Mouse (Mus musculus): ENCODE measurements around the gene Ppp1r14c. TPM values are rescaled to one million over a fixed set of nuclear protein-coding genes. Genes with fewer than 3 reads are reported as not detected.

Gene Ppp1r14c
- polyA plus RNA-seq (2015; fragmentation: Nextera tagmentation; extraction: Ambion mirVana), result 56.1 and 66.5 TPM in 2 replicates

- Histone ChIP-seq H3K27ac (replicated peaks) (peak within 1 kb of the TSS; percentile 90), H3K4me1 (peaks cover 13% of the 10 kb centered on the region), H3K9ac (replicated peaks) (peak within 1 kb of the TSS; percentile 79), H3K4me3 (replicated peaks) (peak within 1 kb of the TSS; percentile 82), H3K4me2 (peak within 1 kb of the TSS; percentile 79), H3K9me3 (replicated peaks) (no peaks in the 10 kb centered on the region), H3K36me3 (no peaks in the 10 kb centered on the region), H3K27me3 (replicated peaks) (no peaks in the 10 kb centered on the region)
- ATAC-seq (ENCODE audit: low FRiP score), result peak; percentile 94
- WGBS, result under 1% methylated on average over 64 of the region's 74 CpGs
Measured at GRCm38 (mm10) chr10:3366036-3366869, at the start of gene Ppp1r14c. TSS of gene Ppp1r14c (plus strand) at chr10:3366057.

- Histone ChIP-seq H3K9me3 (replicated peaks) (no peaks in the 10 kb centered on the region), H3K36me3 (no peaks in the 10 kb centered on the region), H3K4me3 (replicated peaks) (no peak overlapping the region), H3K27me3 (replicated peaks) (no peaks in the 10 kb centered on the region), H3K4me1 (no peaks in the 10 kb centered on the region), H3K27ac (replicated peaks) (no peak overlapping the region), H3K9ac (replicated peaks) (no peak overlapping the region), H3K4me2 (no peak overlapping the region)
- no peak for ATAC-seq (ENCODE audit: low FRiP score)
- 87% methylated on average over 2 of the region's 2 CpGs for WGBS
Measured at GRCm38 (mm10) chr10:3321406-3321805, 44.5 kb upstream of the Ppp1r14c start.

GRCm38 (mm10) chr10:3325447-3325846 is 40.4 kb upstream of the Ppp1r14c start:
- Histone ChIP-seq H3K9me3 (replicated peaks) (no peaks in the 10 kb centered on the region), H3K4me1 (no peaks in the 10 kb centered on the region), H3K9ac (replicated peaks) (no peak overlapping the region), H3K36me3 (no peaks in the 10 kb centered on the region), H3K27me3 (replicated peaks) (0 out of 2 replicates have a peak, but pooled peaks cover 2% of the 10 kb centered on the region), H3K4me3 (replicated peaks) (no peak overlapping the region), H3K4me2 (no peak overlapping the region), H3K27ac (replicated peaks) (no peak overlapping the region)
- 83% methylated on average over 1 of the region's 1 CpGs for WGBS
- ATAC-seq (ENCODE audit: low FRiP score), result no peak

- Histone ChIP-seq H3K4me2 (no peak overlapping the region), H3K9ac (replicated peaks) (no peak overlapping the region), H3K36me3 (no peaks in the 10 kb centered on the region), H3K27me3 (replicated peaks) (no peaks in the 10 kb centered on the region), H3K27ac (replicated peaks) (no peak overlapping the region), H3K4me1 (no peaks in the 10 kb centered on the region), H3K4me3 (replicated peaks) (no peak overlapping the region), H3K9me3 (replicated peaks) (no peaks in the 10 kb centered on the region)
- 29% methylated on average over 3 of the region's 3 CpGs for WGBS
- ATAC-seq (ENCODE audit: low FRiP score), result peak; percentile 89; the same call in 1 of the 2 replicates
Measured at GRCm38 (mm10) chr10:3332880-3333279, 33.0 kb upstream of the Ppp1r14c start.

- Histone ChIP-seq H3K27ac (replicated peaks) (no peak overlapping the region), H3K9ac (replicated peaks) (no peak overlapping the region), H3K9me3 (replicated peaks) (no peaks in the 10 kb centered on the region), H3K4me1 (no peaks in the 10 kb centered on the region), H3K4me2 (no peak overlapping the region), H3K27me3 (replicated peaks) (no peaks in the 10 kb centered on the region), H3K36me3 (no peaks in the 10 kb centered on the region), H3K4me3 (replicated peaks) (no peak overlapping the region)
- no peak for ATAC-seq (ENCODE audit: low FRiP score)
Measured at GRCm38 (mm10) chr10:3334570-3334969, 31.3 kb upstream of the Ppp1r14c start.

- no peaks in the 10 kb centered on the region for H3K4me1 ChIP-seq
- no peaks in the 10 kb centered on the region for H3K9me3 ChIP-seq (replicated peaks)
- no peak overlapping the region for H3K9ac ChIP-seq (replicated peaks)
- no peak overlapping the region for H3K4me3 ChIP-seq (replicated peaks)
- WGBS, result 74% methylated on average over 7 of the region's 7 CpGs
- no peak for ATAC-seq (ENCODE audit: low FRiP score)
- no peaks in the 10 kb centered on the region for H3K27me3 ChIP-seq (replicated peaks)
- no peak overlapping the region for H3K4me2 ChIP-seq
- H3K27ac ChIP-seq (replicated peaks), result no peak overlapping the region
- no peaks in the 10 kb centered on the region for H3K36me3 ChIP-seq
Measured at GRCm38 (mm10) chr10:3336729-3337329, 29.0 kb upstream of the Ppp1r14c start.

GRCm38 (mm10) chr10:3337330-3337901 is 28.4 kb upstream of the Ppp1r14c start:
- Histone ChIP-seq H3K27ac (replicated peaks) (no peak overlapping the region), H3K4me1 (no peaks in the 10 kb centered on the region), H3K36me3 (no peaks in the 10 kb centered on the region), H3K27me3 (replicated peaks) (no peaks in the 10 kb centered on the region), H3K4me3 (replicated peaks) (no peak overlapping the region), H3K4me2 (no peak overlapping the region), H3K9ac (replicated peaks) (no peak overlapping the region), H3K9me3 (replicated peaks) (no peaks in the 10 kb centered on the region)
- no peak for ATAC-seq (ENCODE audit: low FRiP score)
- 70% methylated on average over 2 of the region's 2 CpGs for WGBS

- H3K4me3 ChIP-seq (replicated peaks), result no peak overlapping the region
- no peak overlapping the region for H3K9ac ChIP-seq (replicated peaks)
- no peak overlapping the region for H3K27ac ChIP-seq (replicated peaks)
- H3K27me3 ChIP-seq (replicated peaks), result no peaks in the 10 kb centered on the region
- H3K4me1 ChIP-seq, result no peaks in the 10 kb centered on the region
- no peak for ATAC-seq (ENCODE audit: low FRiP score)
- H3K9me3 ChIP-seq (replicated peaks), result no peaks in the 10 kb centered on the region
- H3K36me3 ChIP-seq, result no peaks in the 10 kb centered on the region
- WGBS, result 57% methylated on average over 5 of the region's 5 CpGs
- no peak overlapping the region for H3K4me2 ChIP-seq
Measured at GRCm38 (mm10) chr10:3345706-3346105, 20.2 kb upstream of the Ppp1r14c start.

GRCm38 (mm10) chr10:3359531-3359930 is 6.3 kb upstream of the Ppp1r14c start:
- H3K4me1 ChIP-seq, result no peaks in the 10 kb centered on the region
- WGBS, result 32% methylated on average over 1 of the region's 1 CpGs

GRCm38 (mm10) chr10:3365671-3366035 is 204 bp upstream of the Ppp1r14c start:
- no peaks in the 10 kb centered on the region for H3K36me3 ChIP-seq
- H3K4me1 ChIP-seq, result peaks cover 13% of the 10 kb centered on the region
- H3K27ac ChIP-seq (replicated peaks), result peak overlapping the region; percentile 90
- no peaks in the 10 kb centered on the region for H3K27me3 ChIP-seq (replicated peaks)
- peak; percentile 30; the same call in 1 of the 2 replicates for ATAC-seq (ENCODE audit: low FRiP score)
- peak overlapping the region; percentile 79 for H3K9ac ChIP-seq (replicated peaks)
- H3K4me2 ChIP-seq, result peak overlapping the region; percentile 79
- 12% methylated on average over 5 of the region's 5 CpGs for WGBS
- H3K9me3 ChIP-seq (replicated peaks), result no peaks in the 10 kb centered on the region
- peak overlapping the region; percentile 82 for H3K4me3 ChIP-seq (replicated peaks)

More at GRCm38 (mm10) chr10:3359531-3359930, 6.3 kb upstream of the Ppp1r14c start:
- no peaks in the 10 kb centered on the region for H3K9me3 ChIP-seq (replicated peaks)
- no peak overlapping the region for H3K9ac ChIP-seq (replicated peaks)
- H3K4me2 ChIP-seq, result no peak overlapping the region
- H3K27ac ChIP-seq (replicated peaks), result no peak overlapping the region
- ATAC-seq (ENCODE audit: low FRiP score), result no peak
- H3K36me3 ChIP-seq, result no peaks in the 10 kb centered on the region
- no peaks in the 10 kb centered on the region for H3K27me3 ChIP-seq (replicated peaks)
- no peak overlapping the region for H3K4me3 ChIP-seq (replicated peaks)

GRCm38 (mm10) chr10:3366870-3367431 is 1.1 kb downstream of the Ppp1r14c start:
- H3K9ac ChIP-seq (replicated peaks), result peak overlapping the region; percentile 79
- no peaks in the 10 kb centered on the region for H3K36me3 ChIP-seq
- WGBS, result 2% methylated on average over 26 of the region's 26 CpGs
- no peaks in the 10 kb centered on the region for H3K9me3 ChIP-seq (replicated peaks)
- peak; percentile 54 for ATAC-seq (ENCODE audit: low FRiP score)
- H3K4me1 ChIP-seq, result peaks cover 13% of the 10 kb centered on the region
- peak overlapping the region; percentile 79 for H3K4me2 ChIP-seq
- peak overlapping the region; percentile 90 for H3K27ac ChIP-seq (replicated peaks)
- H3K27me3 ChIP-seq (replicated peaks), result no peaks in the 10 kb centered on the region
- peak overlapping the region; percentile 82 for H3K4me3 ChIP-seq (replicated peaks)
